Mouse (Mus musculus): ENCODE measurements around the gene Calcrl. TPM values are rescaled to one million over a fixed set of nuclear protein-coding genes. Genes with fewer than 3 reads are reported as not detected.
A peak's percentile ranks its signal among the peaks of the same experiment; 100 is the strongest.

Calcrl gene
- polyA plus RNA-seq, 1 experiment from 2014 or later: 18.2 TPM

- WGBS: 85% methylated on average over 4 of the region's 4 CpGs
- no peaks in the 10 kb centered on the region for H3K27me3 ChIP-seq (ENCODE audit: control insufficient read depth, insufficient read depth, low read length)
- no peak for ATAC-seq (ENCODE audit: low FRiP score, low TSS enrichment)
- H3K4me3 ChIP-seq (ENCODE audit: low read depth, low read length): no peak overlapping the region
- DNase-seq (ENCODE audit: low spot score): no peak
- no peak overlapping the region for H3K27ac ChIP-seq (replicated peaks)
- H3K9me3 ChIP-seq (ENCODE audit: control insufficient read depth, low read length): no peaks in the 10 kb centered on the region
- no peak overlapping the region for H3K4me2 ChIP-seq (replicated peaks; ENCODE audit: low read depth)
- H3K9ac ChIP-seq (ENCODE audit: low read length): no peak overlapping the region
- H3K4me1 ChIP-seq (replicated peaks; ENCODE audit: control insufficient read depth, insufficient read depth): no peaks in the 10 kb centered on the region
- H3K36me3 ChIP-seq (ENCODE audit: control insufficient read depth, insufficient read depth, low read length): no peaks in the 10 kb centered on the region
- peak; percentile 51 for TF ChIP-seq CTCF (IDR thresholded peaks at IDR 0.05; ENCODE audit: low read depth)
- TF ChIP-seq EP300 (optimal IDR thresholded peaks at IDR 0.05): no peak
Observed at GRCm38 (mm10) chr2:84292351-84293000, 132.7 kb downstream of the Calcrl start.

- H3K4me2 ChIP-seq (replicated peaks; ENCODE audit: low read depth): no peak overlapping the region
- H3K36me3 ChIP-seq (ENCODE audit: control insufficient read depth, insufficient read depth, low read length): no peaks in the 10 kb centered on the region
Observed at GRCm38 (mm10) chr2:84288940-84289557, 136.2 kb downstream of the Calcrl start.

More at GRCm38 (mm10) chr2:84288940-84289557, 136.2 kb downstream of the Calcrl start:
- WGBS: 62% methylated on average over 7 of the region's 7 CpGs
- no peak overlapping the region for H3K9ac ChIP-seq (ENCODE audit: low read length)
- H3K4me1 ChIP-seq (replicated peaks; ENCODE audit: control insufficient read depth, insufficient read depth): no peaks in the 10 kb centered on the region
- H3K27ac ChIP-seq (replicated peaks): no peak overlapping the region
- H3K27me3 ChIP-seq (ENCODE audit: control insufficient read depth, insufficient read depth, low read length): no peaks in the 10 kb centered on the region
- TF ChIP-seq EP300 (optimal IDR thresholded peaks at IDR 0.05): no peak
- TF ChIP-seq CTCF (IDR thresholded peaks at IDR 0.05; ENCODE audit: low read depth): no peak
- no peak for ATAC-seq (ENCODE audit: low FRiP score, low TSS enrichment)
- no peak overlapping the region for H3K4me3 ChIP-seq (ENCODE audit: low read depth, low read length)
- no peak for DNase-seq (ENCODE audit: low spot score)
- H3K9me3 ChIP-seq (ENCODE audit: control insufficient read depth, low read length): no peaks in the 10 kb centered on the region

Other genes starting within 250 kb of the Calcrl start
- 22.8 and 23.4 TPM in 2 replicates for gene Tfpi, start 51.4 kb upstream of the Calcrl start, polyA plus RNA-seq (2015; fragmentation: Nextera tagmentation; extraction: Ambion mirVana)
- gene Ctnnd1, start 225.4 kb upstream of the Calcrl start, polyA plus RNA-seq (2015; fragmentation: Nextera tagmentation; extraction: Ambion mirVana): 34.5 and 38.8 TPM in 2 replicates
- 0.07 and 0.11 TPM in 2 replicates for gene Btbd18, start 233.7 kb upstream of the Calcrl start, polyA plus RNA-seq (2015; fragmentation: Nextera tagmentation; extraction: Ambion mirVana)
- 111 and 123 TPM in 2 replicates for gene Selenoh, start 245.4 kb upstream of the Calcrl start, polyA plus RNA-seq (2015; fragmentation: Nextera tagmentation; extraction: Ambion mirVana)